ENCODE assay signal across 15 mouse cellular contexts in genomic region chr5:110783150-110783549, GRCm38 (mm10).
"Had no signal": no experiment of that assay in that cellular context is flagged by ENCODE, and none has a peak within 500 bp of the region (broad histone marks: within the 10 kb centered on the region; RNA-seq: fewer than 3 reads in every experiment).

No protein-coding gene starts in this region.

- DNase-seq: kidney, adult 2 months; kidney, postnatal 25 days; layer of hippocampus, adult 9-11 months; lung, adult 2 months; lung, postnatal 14 days; lung, postnatal 4 days; thymus, postnatal 25 days had no signal

- H3K4me3 ChIP-seq: layer of hippocampus, adult 2 months; limb, embryonic 10.5 days; limb, embryonic 13.5 days; midbrain, embryonic 12.5 days; midbrain, embryonic 15.5 days; neural tube, embryonic 13.5 days had no signal

- H3K9me3 ChIP-seq: limb, embryonic 10.5 days; limb, embryonic 13.5 days; midbrain, embryonic 12.5 days; midbrain, embryonic 15.5 days; neural tube, embryonic 13.5 days had no signal

- H3K27ac ChIP-seq: kidney, postnatal 0 days; layer of hippocampus, adult 2 months; limb, embryonic 10.5 days; limb, embryonic 13.5 days; midbrain, embryonic 12.5 days; midbrain, embryonic 15.5 days; neural tube, embryonic 13.5 days had no signal

- H3K27me3 ChIP-seq: limb, embryonic 13.5 days; midbrain, embryonic 12.5 days; midbrain, embryonic 15.5 days; neural tube, embryonic 13.5 days had no signal

- ATAC-seq: intestine, postnatal 0 days; midbrain, embryonic 15.5 days had no signal

- H3K4me2 ChIP-seq: limb, embryonic 13.5 days; midbrain, embryonic 12.5 days; midbrain, embryonic 15.5 days; neural tube, embryonic 13.5 days had no signal

- H3K9ac ChIP-seq: midbrain, embryonic 12.5 days; midbrain, embryonic 15.5 days; neural tube, embryonic 13.5 days had no signal
